Mouse (Mus musculus) layer of hippocampus, adult 8-10 months (tissue): ENCODE results near the gene Sp1. TPM values are rescaled to one million over a fixed set of nuclear protein-coding genes. Genes with fewer than 3 reads are reported as not detected.

Experiments used
- DNase-seq, 2 experiments: peaks; one replicate each; pipeline ENCODE4 v3.0.0; 2022; ENCODE audit warnings: low spot score in 2 of 2
- total RNA-seq, 4 experiments: library from RNA; stranded (reverse); gene quantifications; 2 replicates each; pipeline ENCODE4 v1.2.4; 2022

Gene Sp1
- total RNA-seq, 4 experiments from 2014 or later, result 27.4 to 30.1 (median 28.8) TPM

GRCm38 (mm10) chr15:102399229-102400221 lies 6.4 kb upstream of the Sp1 start:
- peak; percentile 48 to 61 for DNase-seq

DNA sequence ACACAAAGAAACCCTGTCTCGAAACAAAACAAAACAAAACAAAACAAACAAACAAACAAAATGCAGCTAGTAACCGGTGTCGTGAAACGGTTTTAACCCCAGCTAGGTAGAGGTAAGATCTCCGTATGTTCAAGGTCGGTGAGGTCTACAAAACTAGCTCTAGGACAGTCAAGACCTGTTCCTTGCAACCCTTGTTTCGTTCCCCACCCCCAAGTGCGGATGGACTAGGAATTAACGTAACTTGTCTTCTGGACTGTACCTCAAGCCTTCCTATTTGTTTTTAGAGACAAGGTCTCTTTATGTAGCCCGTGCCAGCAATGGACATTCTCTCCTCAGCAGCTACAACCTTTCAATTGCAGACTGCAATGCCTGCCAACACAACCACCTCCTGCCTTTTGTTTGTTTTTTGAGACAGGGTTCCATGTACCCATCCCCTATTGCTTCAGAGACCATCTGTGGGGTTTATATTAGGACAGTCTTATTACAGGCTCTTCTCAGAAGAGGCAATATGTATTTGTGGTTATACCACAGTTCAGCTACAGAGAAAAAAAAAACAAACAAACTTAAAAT lies 5.4 kb upstream of the Sp1 start:
- DNase-seq, result no peak

DNA sequence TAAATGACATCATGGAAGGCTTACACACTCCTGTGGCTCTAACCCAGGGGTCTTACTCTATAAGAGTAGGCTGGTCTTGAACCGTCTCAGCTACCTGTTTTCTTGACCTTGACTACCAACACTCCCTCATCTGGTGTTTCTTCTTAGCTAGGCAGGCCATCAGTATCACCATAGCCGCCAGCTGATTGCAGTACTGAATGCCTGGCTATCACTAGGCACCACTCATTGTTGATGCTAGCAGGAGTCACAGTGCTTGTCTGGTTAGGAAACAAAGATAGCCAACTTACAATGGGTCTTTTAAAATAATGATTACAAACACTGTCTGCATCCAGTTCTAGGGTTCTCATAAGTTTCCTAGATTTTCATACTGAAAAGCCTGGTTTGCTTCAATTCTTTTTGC lies 4.7 kb upstream of the Sp1 start:
- no peak for DNase-seq

DNA sequence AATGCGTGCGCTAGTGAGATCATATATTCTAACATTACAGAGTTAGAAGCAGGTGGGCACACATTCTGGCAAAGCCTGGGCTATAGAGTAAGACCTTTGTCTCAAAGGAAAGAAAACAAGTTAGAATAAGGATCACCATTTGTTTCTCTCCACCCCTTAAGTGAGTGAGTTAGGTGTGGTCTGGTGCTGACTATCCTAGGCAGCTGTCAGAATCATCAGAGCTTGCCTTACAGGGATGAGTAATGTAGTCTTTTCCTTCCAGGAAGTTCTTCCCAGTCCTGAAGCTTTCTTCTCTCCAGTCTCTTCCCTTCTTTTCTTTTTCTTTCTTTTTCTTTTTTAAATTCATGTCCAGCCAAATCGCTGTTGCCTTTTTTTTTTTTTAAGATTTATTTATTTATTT lies 3.7 kb upstream of the Sp1 start:
- no peak for DNase-seq

- no peak for DNase-seq
Observed at GRCm38 (mm10) chr15:102404608-102405488, 1.1 kb upstream of the Sp1 start.

GRCm38 (mm10) chr15:102406196-102406911 lies 411 bp downstream of the Sp1 start:
- peak; percentile 38 to 39 for DNase-seq

- no peak for DNase-seq
Observed at GRCm38 (mm10) chr15:102406912-102407580, 1.1 kb downstream of the Sp1 start.

GRCm38 (mm10) chr15:102407681-102408557 lies 2.0 kb downstream of the Sp1 start:
- no peak for DNase-seq

DNA sequence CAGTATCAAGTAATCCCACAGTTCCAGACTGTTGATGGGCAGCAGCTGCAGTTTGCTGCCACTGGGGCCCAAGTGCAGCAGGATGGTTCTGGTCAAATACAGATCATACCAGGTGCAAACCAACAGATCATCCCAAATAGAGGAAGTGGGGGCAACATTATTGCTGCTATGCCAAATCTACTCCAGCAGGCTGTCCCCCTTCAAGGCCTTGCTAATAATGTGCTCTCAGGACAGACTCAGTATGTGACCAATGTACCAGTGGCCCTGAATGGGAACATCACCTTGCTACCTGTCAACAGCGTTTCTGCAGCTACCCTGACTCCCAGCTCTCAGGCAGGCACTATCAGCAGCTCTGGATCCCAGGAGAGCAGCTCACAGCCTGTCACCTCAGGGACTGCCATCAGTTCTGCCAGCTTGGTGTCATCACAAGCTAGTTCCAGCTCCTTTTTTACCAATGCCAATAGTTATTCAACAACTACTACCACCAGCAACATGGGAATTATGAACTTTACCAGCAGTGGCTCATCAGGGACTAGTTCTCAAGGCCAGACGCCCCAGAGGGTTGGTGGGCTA lies 2.7 kb downstream of the Sp1 start:
- no peak for DNase-seq

DNA sequence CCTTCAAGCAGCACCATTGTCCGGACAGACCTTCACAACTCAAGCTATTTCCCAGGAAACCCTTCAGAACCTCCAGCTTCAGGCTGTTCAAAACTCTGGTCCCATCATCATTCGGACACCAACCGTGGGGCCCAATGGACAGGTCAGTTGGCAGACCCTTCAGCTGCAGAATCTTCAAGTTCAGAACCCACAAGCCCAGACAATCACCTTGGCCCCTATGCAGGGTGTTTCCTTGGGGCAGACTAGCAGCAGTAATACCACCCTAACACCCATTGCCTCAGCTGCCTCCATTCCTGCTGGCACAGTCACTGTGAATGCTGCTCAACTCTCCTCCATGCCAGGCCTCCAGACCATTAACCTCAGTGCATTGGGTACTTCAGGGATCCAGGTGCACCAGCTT lies 3.3 kb downstream of the Sp1 start:
- DNase-seq, result no peak

DNA sequence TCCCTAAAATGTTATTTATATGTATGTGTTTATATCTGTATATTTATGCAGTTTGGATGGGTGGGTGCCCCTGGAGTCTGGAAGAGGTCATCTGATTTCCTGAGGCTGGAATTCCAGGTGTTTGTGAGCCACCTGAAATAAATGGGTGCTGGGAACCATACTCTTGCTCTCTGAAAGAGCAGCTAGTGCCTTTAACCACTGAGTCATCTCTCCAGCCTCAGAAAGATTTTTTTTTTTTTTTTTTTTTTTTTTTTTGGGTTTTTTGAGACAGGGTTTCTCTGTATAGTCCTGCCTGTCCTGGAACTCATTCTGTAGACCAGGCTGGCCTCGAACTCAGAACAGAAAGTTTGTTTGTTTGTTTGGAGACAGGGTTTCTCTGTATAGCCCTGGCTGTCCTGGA lies 5.1 kb downstream of the Sp1 start:
- DNase-seq, result no peak

GRCm38 (mm10) chr15:102413687-102414086 lies 7.7 kb downstream of the Sp1 start:
- no peak for DNase-seq

- no peak for DNase-seq
Observed at GRCm38 (mm10) chr15:102417524-102417923, 11.6 kb downstream of the Sp1 start.

- no peak for DNase-seq
Observed at GRCm38 (mm10) chr15:102420986-102421385, 15.0 kb downstream of the Sp1 start.

DNA sequence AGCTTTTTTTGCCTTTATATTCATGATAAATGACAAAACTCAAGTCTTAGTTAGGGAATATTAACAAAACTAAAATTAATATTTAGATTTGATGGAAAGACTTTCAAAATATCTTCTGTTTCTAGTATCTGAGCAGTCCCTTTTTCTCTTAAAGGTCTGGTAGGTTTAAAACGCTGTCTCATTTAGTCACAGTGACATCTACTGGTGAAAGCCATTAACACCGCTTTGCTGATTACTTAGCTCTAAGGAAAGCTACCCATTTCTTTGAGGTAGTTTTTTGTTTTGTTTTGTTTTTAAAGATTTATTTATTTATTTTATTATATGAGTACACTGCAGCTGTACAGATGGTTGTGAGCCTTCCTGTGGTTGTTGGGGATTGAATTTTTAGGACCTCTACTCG lies 15.5 kb downstream of the Sp1 start:
- DNase-seq, result no peak

DNA sequence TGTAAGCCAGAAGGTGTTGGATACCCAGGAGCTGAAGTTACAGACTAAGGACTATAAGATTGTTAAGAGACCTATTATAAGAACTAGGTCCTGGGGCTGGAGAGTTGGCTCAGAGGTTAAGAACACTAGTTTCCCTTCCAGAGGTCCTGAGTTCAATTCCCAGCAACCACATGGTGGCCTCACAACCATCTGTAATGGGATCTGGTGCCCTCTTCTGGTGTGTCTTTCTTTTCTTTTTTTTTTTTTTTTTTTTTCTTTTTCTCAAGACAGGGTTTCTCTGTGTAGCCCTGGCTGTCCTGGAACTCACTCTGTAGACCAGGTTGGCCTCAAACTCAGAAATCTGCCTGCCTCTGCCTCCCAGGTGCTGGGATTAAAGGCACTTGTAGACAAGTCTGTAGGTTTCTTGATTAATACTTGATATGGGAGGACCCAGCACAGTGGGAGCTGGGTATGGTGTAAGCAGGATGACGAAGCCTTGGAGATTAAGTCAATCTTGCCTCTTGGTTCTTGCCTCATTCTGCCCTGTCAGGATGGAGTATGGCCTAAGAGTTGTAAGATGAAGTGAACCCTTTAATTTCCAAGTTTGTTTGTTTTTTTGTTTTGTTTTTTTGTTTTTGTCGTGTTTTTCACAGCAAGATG lies 17.8 kb downstream of the Sp1 start:
- DNase-seq, result no peak

DNA sequence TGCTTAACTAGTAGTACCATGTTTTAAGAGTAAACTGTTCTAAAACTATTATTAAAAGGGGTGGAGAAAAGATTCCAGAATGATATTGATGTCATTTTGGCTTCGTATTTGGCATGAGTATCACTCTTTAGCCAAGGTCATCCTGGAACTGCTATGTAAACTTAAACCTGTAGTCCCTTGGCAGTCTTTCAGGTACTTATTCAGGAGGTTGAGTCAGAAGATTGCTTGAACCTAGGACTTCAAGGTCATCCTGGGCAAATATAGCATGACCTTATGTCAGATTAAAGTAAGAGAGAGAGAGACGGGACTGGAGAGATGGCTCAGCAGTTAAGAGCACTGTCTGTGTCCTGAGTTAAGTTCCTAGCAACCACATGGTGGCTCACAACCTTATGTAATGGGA lies 18.7 kb downstream of the Sp1 start:
- no peak for DNase-seq

- no peak for DNase-seq
Observed at GRCm38 (mm10) chr15:102426963-102427362, 21.0 kb downstream of the Sp1 start.

DNA sequence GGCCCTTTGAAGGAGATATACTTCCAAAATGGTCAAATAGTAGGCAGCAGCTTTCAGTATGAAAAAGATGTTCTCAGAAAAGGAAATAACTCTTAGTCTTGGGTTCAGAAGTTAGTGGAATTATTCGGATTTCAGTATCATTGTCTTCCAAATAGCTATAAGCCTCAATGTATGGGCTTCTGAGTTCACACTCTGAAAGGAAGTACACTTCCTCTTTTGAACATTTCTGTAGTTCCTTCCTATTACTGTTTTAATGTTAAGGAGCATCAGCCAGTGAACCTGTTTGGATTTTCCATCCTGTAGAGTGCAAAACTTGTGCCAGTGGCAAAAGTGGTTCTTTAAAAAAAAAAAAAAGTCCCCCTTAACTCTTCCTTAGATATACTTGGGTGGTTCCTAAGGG lies 26.1 kb downstream of the Sp1 start:
- DNase-seq, result no peak
